Mouse (Mus musculus) forebrain, embryonic 16.5 days (tissue): ENCODE results near the gene Cytip. TPM values are rescaled to one million over a fixed set of nuclear protein-coding genes. Genes with fewer than 3 reads are reported as not detected.
A peak's percentile ranks its signal among the peaks of the same experiment; 100 is the strongest.

Experiments used
- ATAC-seq: fragments of 200-750 bp; cut with Nextera tagmentation; 2 replicates; pipeline ENCODE4 v1.8.0; 2017; ENCODE audit warnings: mild to moderate bottlenecking, moderate library complexity
- H3K27ac ChIP-seq: fragments of 300-500 bp; sonication (generic); 2 replicates; pipeline ENCODE4 v1.5.1; 2014; ENCODE audit warnings: low read length, control low read depth
- H3K27me3 ChIP-seq: fragments of 300-500 bp; sonication (generic); replicated peaks from 2 replicates; pipeline ENCODE4 v1.6.1; 2014; ENCODE audit warnings: low read length; ENCODE audit not compliant: control insufficient read depth, insufficient read depth
- H3K36me3 ChIP-seq: fragments of 300-500 bp; sonication (generic); 2 replicates; pipeline ENCODE4 v1.6.1; 2014; ENCODE audit not compliant: control insufficient read depth, insufficient read depth
- H3K4me1 ChIP-seq: fragments of 300-500 bp; sonication (generic); replicated peaks from 2 replicates; pipeline ENCODE4 v1.6.1; 2014; ENCODE audit warnings: low read length; ENCODE audit not compliant: control insufficient read depth, insufficient read depth
- H3K4me2 ChIP-seq: fragments of 300-500 bp; sonication (generic); 2 replicates; pipeline ENCODE4 v1.6.1; 2014; ENCODE audit warnings: mild to moderate bottlenecking, low read length, control low read depth
- H3K4me3 ChIP-seq: fragments of 300-500 bp; sonication (generic); replicated peaks from 2 replicates; pipeline ENCODE4 v1.5.1; 2014; ENCODE audit warnings: mild to moderate bottlenecking, low read length, control low read depth
- H3K9ac ChIP-seq: fragments of 300-500 bp; sonication (generic); replicated peaks from 2 replicates; pipeline ENCODE4 v1.6.1; 2014; ENCODE audit warnings: low read depth, low read length, control low read depth
- H3K9me3 ChIP-seq: fragments of 300-500 bp; sonication (generic); 2 replicates; pipeline ENCODE4 v1.6.1; 2016; ENCODE audit warnings: low read length; ENCODE audit not compliant: control insufficient read depth
- WGBS: fragments of 180-500 bp; shearing (Covaris S2); extraction: QIAGEN DNeasy Blood & Tissue Kit; methylation state at CpG from one replicate; pipeline ENCODE4 v1.1.7; 2014; 5-methylcytosine and 5-hydroxymethylcytosine counted together
- polyA plus RNA-seq: library from polyadenylated mRNA; unstranded; fragments of >200 nt; fragmentation: Nextera tagmentation; extraction: Ambion mirVana; gene quantifications from 2 replicates; pipeline ENCODE4 v1.2.1, GENCODE M21; 2015

Cytip gene
- polyA plus RNA-seq, 1 experiment from 2014 or later, result 0.11 TPM

- 86% methylated on average over 8 of the region's 8 CpGs for WGBS
- no peaks in the 10 kb centered on the region for H3K4me1 ChIP-seq
- H3K4me2 ChIP-seq, result no peak overlapping the region
- no peak overlapping the region for H3K27ac ChIP-seq
- H3K27me3 ChIP-seq, result no peaks in the 10 kb centered on the region
- H3K36me3 ChIP-seq, result no peaks in the 10 kb centered on the region
- H3K4me3 ChIP-seq, result no peak overlapping the region
- ATAC-seq, result no peak
- H3K9ac ChIP-seq, result no peak overlapping the region
- H3K9me3 ChIP-seq, result no peaks in the 10 kb centered on the region
Observed at GRCm38 (mm10) chr2:58187310-58188051, 7.9 kb downstream of the Cytip start.

- Histone ChIP-seq H3K9ac (no peak overlapping the region), H3K27ac (no peak overlapping the region), H3K4me3 (no peak overlapping the region), H3K27me3 (no peaks in the 10 kb centered on the region), H3K4me2 (no peak overlapping the region), H3K9me3 (no peaks in the 10 kb centered on the region), H3K4me1 (no peaks in the 10 kb centered on the region), H3K36me3 (no peaks in the 10 kb centered on the region)
- WGBS, result 71% methylated on average over 2 of the region's 2 CpGs
- no peak for ATAC-seq
Observed at GRCm38 (mm10) chr2:58184197-58184596, 11.1 kb downstream of the Cytip start.

GRCm38 (mm10) chr2:58183658-58184057 lies 11.7 kb downstream of the Cytip start:
- Histone ChIP-seq H3K27me3 (no peaks in the 10 kb centered on the region), H3K9me3 (no peaks in the 10 kb centered on the region), H3K4me3 (no peak overlapping the region), H3K4me1 (no peaks in the 10 kb centered on the region), H3K4me2 (no peak overlapping the region), H3K27ac (no peak overlapping the region), H3K9ac (no peak overlapping the region), H3K36me3 (no peaks in the 10 kb centered on the region)
- 95% methylated on average over 2 of the region's 2 CpGs for WGBS
- no peak for ATAC-seq

GRCm38 (mm10) chr2:58180776-58181175 lies 14.6 kb downstream of the Cytip start:
- 70% methylated on average over 1 of the region's 1 CpGs for WGBS
- Histone ChIP-seq H3K27me3 (no peaks in the 10 kb centered on the region), H3K4me2 (no peak overlapping the region), H3K27ac (no peak overlapping the region), H3K4me3 (no peak overlapping the region), H3K9me3 (no peaks in the 10 kb centered on the region), H3K36me3 (no peaks in the 10 kb centered on the region), H3K4me1 (0 out of 2 replicates have a peak, but pooled peaks cover 2% of the 10 kb centered on the region), H3K9ac (no peak overlapping the region)
- ATAC-seq, result no peak

- no peaks in the 10 kb centered on the region for H3K9me3 ChIP-seq
- H3K36me3 ChIP-seq, result no peaks in the 10 kb centered on the region
- no peaks in the 10 kb centered on the region for H3K27me3 ChIP-seq
- no peak overlapping the region for H3K4me2 ChIP-seq
- no peak overlapping the region for H3K4me3 ChIP-seq
- ATAC-seq, result no peak
- no peak overlapping the region for H3K27ac ChIP-seq
- 80% methylated on average over 1 of the region's 1 CpGs for WGBS
- no peak overlapping the region for H3K9ac ChIP-seq
- peaks cover 12% of the 10 kb centered on the region for H3K4me1 ChIP-seq
Observed at GRCm38 (mm10) chr2:58179056-58179455, 16.3 kb downstream of the Cytip start.

GRCm38 (mm10) chr2:58175392-58176291 lies 19.7 kb downstream of the Cytip start:
- Histone ChIP-seq H3K9ac (no peak overlapping the region), H3K27ac (no peak overlapping the region), H3K27me3 (no peaks in the 10 kb centered on the region), H3K4me2 (no peak overlapping the region), H3K36me3 (no peaks in the 10 kb centered on the region), H3K4me1 (peaks cover 16% of the 10 kb centered on the region), H3K9me3 (no peaks in the 10 kb centered on the region), H3K4me3 (no peak overlapping the region)
- WGBS, result 84% methylated on average over 8 of the region's 8 CpGs
- ATAC-seq, result no peak

GRCm38 (mm10) chr2:58174476-58175286 lies 20.7 kb downstream of the Cytip start:
- Histone ChIP-seq H3K27ac (peak overlapping the region; percentile 82), H3K4me1 (peaks cover 16% of the 10 kb centered on the region), H3K4me2 (peak overlapping the region; percentile 37), H3K36me3 (no peaks in the 10 kb centered on the region), H3K27me3 (no peaks in the 10 kb centered on the region), H3K9me3 (no peaks in the 10 kb centered on the region), H3K9ac (peak overlapping the region; percentile 24), H3K4me3 (no peak overlapping the region; the same call in 1 of the 2 replicates)
- WGBS, result 8% methylated on average over 9 of the region's 9 CpGs
- peak; percentile 94 for ATAC-seq

GRCm38 (mm10) chr2:58172963-58173362 lies 22.4 kb downstream of the Cytip start:
- Histone ChIP-seq H3K27ac (no peak overlapping the region), H3K36me3 (no peaks in the 10 kb centered on the region), H3K9me3 (no peaks in the 10 kb centered on the region), H3K4me3 (no peak overlapping the region), H3K4me2 (no peak overlapping the region), H3K4me1 (peaks cover 16% of the 10 kb centered on the region), H3K27me3 (no peaks in the 10 kb centered on the region), H3K9ac (no peak overlapping the region)
- 89% methylated on average over 3 of the region's 3 CpGs for WGBS
- no peak for ATAC-seq

- Histone ChIP-seq H3K9me3 (no peaks in the 10 kb centered on the region), H3K27me3 (no peaks in the 10 kb centered on the region), H3K4me3 (no peak overlapping the region), H3K27ac (no peak overlapping the region), H3K4me1 (peaks cover 6% of the 10 kb centered on the region), H3K4me2 (no peak overlapping the region), H3K36me3 (no peaks in the 10 kb centered on the region), H3K9ac (no peak overlapping the region)
- no peak for ATAC-seq
- WGBS, result 84% methylated on average over 2 of the region's 2 CpGs
Observed at GRCm38 (mm10) chr2:58169173-58169572, 26.2 kb downstream of the Cytip start.
